Mouse (Mus musculus) lung, postnatal 0 days (tissue): ENCODE data around the gene Rad18.

ENCODE experiments used
- CTCF ChIP-seq: IDR thresholded peaks from 2 replicates; pipeline ENCODE4 v1.5.1; 2016; ENCODE audit warnings: antibody characterized with exemption, mild to moderate bottlenecking
- EP300 ChIP-seq: IDR thresholded peaks from 2 replicates; pipeline ENCODE4 v1.6.1; 2016; ENCODE audit warnings: antibody characterized with exemption, mild to moderate bottlenecking, control low read depth

GRCm38 (mm10) chr6:112725468-112725867, 29.0 kb upstream of the Rad18 start:
- TF ChIP-seq CTCF (no peak), EP300 (no peak)
